Mouse (Mus musculus) cerebellum, postnatal 14 days (tissue): Measurements from ENCODE around the gene P3h4.

Source experiments
- DNase-seq, 2 experiments: peaks; one replicate each; pipeline ENCODE4 v3.0.0; 2021; ENCODE audit warnings: mixed read lengths in 2 of 2

P3h4 gene

DNA sequence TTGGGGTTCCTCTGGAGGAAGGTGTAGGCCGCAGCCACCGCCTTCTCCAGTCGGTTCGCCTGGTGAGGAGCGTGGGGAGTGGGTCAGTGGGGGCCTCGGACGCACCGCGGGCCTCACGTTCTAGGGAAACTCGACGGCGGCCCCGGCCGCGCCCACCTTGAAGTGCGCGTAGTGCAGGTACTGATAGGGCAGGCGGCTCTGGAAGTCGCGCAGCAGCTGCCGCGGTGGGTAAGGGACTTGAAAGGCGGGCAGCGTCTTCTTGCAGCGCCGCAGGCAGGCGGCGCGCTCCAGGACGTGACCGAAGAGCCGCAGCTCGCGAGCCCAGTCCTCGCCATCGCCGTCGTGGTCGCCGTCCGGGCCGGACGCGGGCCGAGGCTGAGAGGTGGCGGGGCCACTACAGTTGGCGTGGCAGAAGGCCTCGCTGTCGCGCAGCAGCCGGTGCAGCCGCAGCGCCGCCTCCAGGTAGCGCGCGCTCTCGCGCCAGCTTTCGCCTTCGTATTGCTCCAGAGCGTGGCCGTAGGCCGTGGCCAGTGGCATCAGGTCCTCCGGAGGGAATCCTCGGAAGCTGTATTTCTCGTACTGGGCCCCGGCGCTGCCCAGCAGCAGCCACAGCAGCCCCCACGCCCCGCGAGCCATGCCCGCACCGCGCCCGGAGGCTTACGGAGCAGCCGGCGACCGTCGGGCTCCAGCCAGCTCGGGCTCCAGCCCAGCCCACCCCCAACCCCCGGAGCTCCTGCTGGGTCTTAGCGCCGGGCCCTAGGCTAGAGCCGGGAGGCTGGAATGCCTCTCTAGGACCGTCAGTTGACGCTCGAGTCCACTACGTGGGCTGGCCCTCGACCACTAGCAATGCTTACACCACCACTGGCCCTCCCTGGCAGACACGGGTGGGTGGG, at the start of gene P3h4:
TSS of gene P3h4 (minus strand) at position 816 of the 893 bp plus-strand sequence.
- DNase-seq, result peak; percentile 89 to 91

DNA sequence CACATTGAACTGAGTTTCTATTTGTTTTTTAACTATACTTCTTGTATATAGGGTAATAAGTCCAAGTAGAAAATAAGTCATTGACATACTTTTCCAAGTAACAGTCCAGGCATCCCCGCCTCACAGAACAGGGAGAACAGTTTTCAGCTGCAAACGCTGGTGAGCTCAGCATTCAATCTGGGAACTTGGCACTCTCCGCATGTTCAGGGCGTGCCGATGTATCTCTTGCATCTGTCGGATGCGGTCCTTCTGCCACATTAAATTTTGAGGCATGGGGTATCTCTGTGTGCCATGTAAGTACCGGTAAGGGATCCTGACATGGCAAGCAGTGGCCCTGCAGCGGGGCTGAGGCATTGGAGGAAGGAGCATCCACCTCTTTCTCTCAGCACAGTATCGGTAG, 48.1 kb upstream of the P3h4 start:
- DNase-seq, result peak; percentile 19 to 29

DNA sequence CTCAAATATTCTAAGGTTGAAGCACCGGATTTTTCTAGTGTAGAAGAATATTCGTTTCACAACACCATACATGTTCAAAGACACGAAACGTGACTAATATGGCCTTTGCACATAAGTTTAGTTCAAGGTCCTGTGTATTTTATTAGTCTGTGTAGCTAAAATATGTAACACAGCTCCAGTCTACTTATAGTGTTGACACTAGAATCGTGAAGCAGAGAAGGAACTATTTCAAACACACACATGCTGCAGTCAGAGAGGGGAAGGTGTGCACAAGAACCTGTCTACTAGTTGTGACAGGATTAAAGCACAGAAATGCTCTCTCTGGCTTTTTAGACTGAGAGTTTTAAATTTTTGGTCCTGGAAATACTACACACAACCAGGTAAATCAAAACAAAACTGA, 43.1 kb upstream of the P3h4 start:
- DNase-seq, result no peak

DNA sequence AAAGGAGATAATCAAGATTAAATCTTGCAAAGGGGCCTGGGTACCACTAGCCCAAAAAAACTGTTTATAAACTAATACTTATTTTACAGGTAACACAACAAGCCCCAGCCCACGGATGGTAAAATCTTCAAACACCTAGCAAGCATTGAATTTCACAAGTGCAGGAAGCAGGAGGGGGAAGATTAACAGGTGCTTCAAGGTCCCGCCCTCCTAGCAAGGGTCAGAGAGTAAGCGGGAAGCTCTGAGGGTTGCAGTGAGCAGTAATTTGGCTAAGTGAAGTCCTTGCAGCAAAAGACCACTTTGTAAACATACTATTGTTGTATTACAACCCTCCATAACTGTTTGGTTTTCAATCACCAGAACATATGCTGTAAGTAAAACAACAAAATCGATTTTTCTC, 42.6 kb upstream of the P3h4 start:
- no peak for DNase-seq

DNA sequence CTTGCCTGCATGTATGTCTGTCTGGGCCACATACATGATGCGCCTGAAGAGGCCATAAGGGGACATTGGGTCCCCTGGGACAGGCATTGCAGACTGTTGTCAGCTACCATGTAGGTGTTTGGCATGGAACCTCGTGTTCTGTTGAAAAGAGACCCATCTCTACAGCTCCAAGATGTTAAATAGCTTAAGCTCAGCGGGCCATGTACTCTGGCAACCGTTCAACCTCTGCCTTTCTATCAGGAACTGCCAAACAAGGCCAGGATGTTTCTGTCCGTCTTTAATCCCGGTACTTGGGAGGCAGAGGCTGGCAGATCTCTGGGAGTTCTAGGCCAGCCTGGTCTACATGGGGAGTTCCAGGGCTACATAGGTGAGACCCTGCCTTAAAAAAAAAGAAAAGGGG, 28.0 kb upstream of the P3h4 start:
- peak; percentile 38 to 50 for DNase-seq

DNA sequence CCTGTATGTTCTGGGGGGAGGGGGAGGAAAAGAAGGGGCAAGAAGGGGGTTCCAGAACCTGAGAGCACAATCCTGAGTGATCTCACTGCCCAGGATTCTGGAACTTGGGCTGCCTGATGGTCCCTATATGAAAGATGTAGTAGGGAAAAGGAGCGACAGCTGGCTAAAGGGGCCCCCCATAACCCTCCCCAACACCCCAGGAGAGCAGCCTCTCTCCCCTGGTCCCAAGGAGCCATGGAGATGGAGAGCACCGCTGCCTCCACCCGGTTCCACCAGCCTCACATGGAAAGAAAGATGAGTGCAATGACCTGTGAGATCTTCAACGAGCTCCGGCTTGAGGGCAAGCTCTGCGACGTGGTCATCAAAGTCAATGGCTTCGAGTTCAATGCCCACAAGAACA, 27.2 kb upstream of the P3h4 start, which contains the start of the genes Nt5c3b and Klhl10:
TSS of gene Nt5c3b (minus strand) at position 12 of the 400 bp plus-strand sequence.
TSS of gene Klhl10 (plus strand) at position 121 of the 400 bp plus-strand sequence.
- no peak for DNase-seq

DNA sequence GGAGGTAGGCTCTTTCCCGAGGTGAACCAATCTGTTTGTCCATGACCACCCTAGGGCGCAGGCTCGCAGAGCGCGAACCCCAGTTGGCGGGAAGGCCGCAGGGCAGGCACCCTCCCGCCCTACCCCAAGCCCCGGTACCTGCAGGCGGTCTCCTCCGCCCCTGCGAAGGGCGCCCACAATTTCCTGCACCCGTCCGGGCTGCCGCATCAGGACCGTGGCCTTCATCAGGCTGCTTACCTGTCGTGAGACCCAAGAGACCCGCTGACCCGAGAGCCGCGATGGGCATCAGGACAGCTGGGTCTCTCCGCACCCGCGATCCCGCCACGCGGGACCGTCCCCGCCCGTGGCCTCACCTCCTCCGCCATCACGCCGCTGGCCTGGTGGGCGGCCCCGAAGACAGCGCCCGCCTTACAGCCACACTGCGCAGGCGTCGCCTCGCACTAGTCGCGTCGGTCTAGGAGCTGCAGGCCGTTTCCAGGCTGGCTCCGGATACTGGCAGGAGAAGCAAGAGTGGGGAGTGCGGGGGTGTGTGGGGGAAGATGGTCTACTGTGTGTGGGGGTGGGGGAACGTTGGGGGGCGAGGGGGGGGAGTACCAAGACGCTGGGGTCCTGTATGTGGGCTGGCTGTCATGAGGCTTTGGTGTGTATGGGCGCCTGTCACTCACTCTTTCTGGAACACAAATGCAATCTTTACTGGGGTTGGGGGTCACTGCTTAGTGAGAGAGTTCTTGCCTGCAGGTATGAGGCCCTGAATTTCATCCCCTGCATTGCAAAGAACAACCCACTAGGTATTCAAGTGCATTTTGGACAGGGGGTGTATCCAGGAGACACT, 26.3 kb upstream of the P3h4 start:
- peak; percentile 88 to 90 for DNase-seq

DNA sequence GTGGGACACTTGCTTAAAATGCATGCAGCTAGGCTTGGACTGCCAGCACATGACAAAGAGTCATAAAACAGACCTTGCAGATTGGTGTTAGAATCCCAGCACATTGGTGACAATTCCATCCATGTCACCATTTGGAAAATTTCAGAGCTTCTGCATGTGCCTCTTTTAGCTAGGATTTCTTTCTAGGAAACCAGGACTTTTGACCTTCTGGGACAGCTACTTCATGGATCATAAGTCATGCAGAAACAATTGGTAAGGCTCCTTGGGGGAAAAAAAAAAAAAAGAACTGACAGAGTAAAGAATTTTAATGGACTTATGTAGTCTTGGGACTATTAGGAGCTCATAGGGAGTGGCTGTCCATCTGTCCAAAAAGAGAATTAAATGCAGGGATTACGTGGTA, 23.3 kb upstream of the P3h4 start:
- no peak for DNase-seq

DNA sequence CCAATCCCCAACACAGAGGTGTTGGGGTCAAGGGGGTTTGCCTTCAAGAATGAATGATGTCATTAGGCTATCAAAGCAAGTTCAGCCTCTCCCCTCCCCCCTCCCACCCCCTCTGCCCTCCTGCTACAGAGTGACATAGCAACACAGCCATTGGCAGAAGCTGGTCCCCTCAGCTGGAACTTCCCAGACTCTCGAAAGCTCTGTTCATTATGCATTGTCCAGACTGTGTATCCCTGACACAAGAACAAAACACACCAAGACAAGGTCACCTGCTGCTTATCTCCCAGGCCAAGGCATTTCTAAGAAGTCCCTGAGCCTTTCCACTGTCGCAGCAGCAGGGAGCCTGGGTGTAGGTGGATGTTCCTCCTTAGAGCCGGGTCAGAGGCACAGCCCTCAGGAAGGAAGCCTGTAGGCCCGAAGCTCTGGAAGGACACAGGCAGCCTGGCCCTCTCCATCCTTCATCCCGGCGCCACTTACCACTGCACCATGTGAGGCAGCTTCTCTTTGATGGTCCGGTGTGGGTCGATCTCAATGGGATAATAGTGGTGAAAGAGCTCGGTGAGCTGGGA, 21.1 kb upstream of the P3h4 start:
- DNase-seq, result no peak

DNA sequence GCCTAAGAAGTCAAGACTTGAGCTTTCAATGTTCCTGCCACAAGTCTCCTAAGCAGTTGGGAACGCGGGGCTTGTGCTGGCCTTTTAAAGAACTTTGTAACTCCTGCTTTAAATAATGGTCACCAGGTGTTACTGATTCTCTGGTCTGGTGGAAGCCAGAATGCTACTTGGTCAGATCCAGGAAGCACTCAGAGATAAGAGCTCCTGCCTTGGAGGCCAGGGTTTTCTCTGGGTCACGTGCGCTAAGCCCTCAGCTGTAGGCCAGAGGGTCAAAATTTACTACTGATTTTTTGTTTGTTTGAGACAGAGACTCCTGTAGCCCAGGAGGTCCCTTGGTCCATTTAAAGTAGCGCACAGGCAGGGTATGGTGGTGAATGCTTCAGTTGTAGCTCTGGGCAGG, 17.4 kb upstream of the P3h4 start:
- no peak for DNase-seq

DNA sequence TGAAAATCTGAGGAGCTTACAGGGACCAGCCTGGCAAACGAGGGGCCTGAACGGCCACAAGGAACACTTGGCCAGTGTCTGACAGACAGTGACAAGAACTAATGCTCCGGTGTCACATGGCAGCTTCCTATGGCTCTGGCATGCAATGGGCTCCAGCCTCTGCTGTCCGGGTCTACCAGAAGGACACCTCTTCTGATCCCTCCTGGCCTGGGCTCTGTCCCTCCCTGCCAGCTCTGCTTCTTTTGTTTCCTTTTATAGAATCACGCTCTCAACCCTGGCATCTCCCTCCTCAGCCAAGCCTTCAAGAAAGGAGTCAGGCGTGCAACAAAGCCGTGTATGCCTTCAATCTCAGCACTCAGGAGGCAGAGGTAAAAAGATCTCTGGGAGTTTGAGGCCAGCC, 15.4 kb upstream of the P3h4 start:
- peak in 1 of 2 experiments; percentile 42 for DNase-seq

DNA sequence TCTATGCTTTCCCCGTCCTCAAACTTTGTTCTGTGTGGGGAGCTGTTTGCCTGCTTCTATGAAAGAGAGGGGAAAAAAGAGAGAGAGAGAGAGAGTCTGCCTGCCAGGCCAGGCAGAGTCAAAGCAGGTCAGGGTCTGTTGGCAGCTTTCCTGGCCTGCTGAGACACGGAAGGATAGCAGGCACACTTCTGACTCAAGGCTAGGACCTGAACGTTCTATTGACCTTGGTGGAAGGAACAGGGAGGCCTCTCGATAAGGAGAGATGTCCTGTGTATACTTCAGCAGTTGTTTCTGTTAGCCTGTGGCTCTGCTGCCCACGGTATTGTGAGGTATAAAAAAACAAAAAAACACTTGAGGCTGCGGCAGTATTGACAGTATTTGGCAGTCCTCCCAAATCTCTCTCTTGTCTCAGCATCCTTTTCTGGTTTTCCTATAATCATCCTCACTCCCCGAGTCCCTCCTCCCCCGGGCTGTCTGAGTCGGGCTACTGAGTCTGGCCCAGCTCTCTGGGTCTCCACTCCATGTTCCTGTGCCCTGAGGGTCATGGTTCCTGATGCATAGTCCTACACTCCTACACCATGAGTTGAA, 14.1 kb upstream of the P3h4 start:
- DNase-seq, result peak; percentile 67 to 72

DNA sequence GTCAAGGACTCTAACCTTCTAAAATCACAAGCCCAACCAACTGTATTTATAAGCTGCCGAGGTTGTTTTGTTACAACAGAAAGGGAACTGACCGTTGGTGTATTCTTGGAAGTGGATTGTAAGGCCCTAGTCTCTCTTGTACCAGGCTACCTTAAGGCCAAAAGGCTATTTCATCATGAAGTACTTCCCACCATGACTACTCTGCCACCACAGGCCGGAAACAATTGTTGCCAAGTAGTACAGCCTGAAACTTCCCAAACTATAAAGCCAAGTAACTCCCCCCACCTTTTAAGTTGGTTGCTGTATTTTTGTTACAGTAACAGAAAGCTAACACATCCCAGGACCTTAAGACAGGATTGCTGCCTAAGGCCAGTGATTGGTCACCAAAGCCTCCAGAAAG, 12.2 kb upstream of the P3h4 start:
- no peak for DNase-seq

DNA sequence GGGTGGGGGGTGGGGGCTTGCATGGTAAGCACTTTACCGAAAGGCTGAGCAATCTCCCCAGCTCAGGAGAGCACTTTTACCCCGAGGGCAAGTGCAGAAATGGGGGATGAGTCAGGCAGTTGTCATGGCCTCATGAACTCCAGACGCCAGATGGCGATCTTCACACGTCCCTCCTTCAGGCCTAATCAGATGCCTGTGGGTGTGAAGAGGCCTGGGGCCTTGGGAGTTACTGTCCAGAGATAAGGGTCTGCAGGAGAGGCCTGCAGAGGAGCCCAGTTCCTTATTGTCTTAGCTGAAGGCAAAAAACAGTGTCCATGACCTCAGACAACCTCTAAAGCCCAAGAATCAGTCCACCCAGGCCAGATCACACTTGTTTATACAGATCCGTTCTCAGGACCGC, 11.2 kb upstream of the P3h4 start:
- DNase-seq, result peak; percentile 85 to 88

DNA sequence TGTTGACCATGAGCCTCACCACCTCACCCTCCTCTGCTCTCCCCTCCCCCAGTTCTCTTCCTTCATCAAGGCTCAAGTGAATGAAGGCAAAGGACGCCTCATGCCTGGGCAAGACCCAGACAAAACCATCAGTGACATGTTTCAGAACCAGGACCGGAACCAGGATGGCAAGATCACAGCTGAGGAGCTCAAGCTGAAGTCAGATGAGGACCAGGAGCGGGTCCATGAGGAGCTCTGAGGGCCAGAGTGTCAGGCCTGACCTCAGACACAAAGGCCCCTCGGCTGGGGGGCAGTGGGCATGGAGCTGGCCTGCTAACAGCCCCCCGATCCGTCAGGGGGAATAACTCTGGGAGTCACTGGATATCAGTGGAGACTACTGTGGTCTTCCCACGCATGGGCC, 9.2 kb upstream of the P3h4 start:
- no peak for DNase-seq

DNA sequence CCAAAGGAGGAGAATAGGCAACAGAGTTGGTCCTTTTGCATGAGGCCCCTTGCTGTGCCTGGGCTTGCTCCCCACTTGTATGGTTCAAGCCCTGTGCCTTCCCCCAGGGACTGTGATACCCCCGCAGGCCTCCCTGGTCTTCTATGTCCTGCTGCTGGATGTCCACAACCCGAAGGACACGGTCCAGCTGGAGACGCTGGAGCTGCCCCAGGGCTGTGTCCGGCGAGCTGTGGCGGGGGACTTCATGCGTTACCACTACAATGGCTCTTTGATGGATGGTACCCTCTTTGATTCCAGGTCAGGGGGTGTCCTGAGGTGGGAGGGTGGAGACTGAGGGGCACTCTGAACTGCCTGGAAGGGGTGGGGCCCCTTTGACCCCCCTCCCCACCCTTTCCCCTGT, 6.9 kb upstream of the P3h4 start:
- DNase-seq, result no peak

DNA sequence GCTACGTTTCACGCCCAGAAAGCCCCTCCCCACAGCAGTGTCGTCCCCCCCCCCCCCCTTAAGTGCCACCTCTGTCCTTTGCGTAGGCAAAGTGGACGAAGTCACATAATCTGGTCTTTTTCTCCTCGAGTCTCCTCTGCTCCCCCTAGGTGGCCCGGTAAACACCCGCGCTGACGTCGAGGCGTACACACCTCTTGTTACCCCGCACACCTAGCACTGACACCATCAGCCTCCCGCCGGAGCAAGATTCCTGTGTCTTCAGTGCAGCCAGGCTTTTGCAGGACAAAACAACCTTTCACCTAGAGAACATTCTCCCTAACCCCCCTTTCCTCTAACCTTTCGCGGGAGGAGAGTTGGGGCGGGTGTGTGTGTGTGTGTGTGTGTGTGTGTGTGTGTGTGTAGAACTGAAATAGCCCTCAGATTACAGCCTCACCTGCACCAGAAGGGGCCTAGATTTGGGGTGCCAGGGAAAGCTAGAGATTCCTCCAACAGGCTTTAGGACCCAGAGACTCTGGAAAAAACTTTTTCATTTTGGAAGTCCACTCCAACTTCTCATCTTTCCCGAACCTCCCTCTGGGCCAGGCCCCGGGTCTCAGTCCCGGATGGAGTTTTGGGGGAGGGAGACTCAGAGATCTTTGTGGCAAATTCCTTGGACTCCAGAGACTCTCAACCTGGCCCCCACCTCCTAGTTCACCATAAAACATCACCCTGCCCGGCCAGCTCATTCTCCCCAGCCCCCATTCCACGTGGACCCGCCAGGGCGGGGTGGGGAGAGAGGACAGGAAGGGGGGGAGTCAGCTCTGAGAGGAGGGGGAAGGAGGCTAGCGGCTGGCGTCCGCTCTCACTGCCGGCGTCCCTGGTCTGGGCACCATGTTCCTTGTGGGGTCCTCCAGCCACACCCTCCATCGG, 532 bp upstream of the P3h4 start, which contains the start of gene Fkbp10:
TSS of gene Fkbp10 (plus strand) at position 784 of the 909 bp plus-strand sequence.
- DNase-seq, result no peak

DNA sequence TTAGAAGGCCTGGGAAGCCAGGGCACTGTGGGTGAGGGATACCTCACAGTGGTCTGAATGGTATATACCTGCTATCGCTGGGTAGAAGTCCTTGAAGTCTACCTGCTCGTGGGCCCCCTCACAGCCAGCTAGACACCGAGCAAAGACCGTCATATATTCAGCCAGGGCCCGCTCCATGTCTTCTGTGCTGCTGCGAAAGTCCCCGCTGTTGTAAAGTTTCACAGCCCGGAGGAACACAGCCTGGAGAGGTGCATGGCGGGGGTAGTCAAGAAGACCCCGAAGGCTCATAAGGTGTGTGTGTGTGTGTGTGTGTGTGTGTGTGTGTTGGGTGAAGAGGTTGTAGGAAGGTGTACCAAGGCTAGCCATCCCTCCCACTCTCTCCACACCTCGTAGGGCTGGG, 1.1 kb downstream of the P3h4 start:
- no peak for DNase-seq

DNA sequence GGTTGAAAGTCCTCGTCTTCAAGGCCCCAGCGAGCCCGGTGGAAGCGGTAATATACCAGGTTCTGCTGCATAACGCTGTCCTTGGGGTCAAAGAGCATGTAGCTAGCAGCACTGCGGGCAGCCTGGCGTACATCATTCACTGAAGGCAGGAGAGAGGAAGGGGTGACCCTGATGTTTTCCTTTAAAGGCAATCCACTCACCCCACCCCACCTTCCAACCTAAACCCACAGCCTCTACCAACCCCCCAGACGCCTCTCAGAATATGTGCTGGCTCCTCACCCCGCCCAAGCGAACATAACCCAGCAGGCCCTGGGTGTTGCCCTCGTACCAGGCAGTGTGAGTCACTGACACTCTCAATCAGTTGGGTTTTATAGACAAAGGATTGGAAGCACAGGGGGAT, 2.9 kb downstream of the P3h4 start:
- no peak for DNase-seq

DNA sequence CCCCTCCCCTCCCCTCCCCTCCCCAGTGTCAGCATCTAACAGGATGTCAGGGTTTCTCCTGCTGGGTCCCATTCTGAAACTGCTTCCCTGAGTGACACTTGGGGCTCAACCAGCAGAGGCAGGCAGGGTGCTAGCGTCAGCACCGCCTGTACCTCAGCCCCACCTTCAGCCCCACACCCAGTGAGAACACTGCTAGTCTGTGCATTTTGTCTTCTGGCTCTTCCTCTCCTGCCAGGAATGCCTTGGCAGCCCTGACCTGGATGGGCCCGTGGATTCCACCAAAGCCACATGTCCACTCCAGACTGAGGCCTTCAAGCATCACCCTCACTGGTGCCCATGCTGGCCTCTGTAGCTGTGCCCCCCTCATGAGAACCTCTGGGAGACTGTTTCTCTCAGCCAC, 5.0 kb downstream of the P3h4 start:
- DNase-seq, result peak in 1 of 2 experiments; percentile 46

DNA sequence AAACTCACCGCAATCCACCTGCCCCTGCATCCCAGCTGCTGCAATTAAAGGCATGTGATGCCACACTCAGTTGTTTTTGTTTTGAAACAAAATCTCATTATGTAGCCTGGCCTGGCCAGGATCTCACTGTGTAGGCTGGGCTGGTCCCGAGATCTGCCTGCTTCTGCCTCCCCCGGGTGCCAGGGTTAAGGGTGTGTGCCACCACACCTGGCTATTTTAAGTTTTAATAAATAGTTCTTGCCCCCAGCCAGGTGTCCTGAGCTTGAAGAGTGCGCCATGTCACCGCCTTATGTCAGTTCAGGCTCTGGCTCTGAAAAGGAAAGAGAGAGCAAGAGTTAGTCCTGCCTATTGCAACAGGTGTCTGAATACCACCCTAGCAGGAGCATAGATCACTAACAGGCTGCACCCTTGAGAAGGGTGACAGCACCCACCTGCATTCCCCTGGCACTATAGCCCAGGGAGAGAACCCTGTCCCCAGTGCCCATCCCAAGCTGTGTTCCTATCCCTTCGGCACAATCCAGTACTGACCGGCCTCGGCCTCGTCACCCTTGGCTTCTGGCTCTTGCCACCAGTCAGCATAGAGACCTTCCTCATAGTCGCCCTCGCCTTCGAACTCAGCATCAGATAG, 5.7 kb downstream of the P3h4 start:
- no peak for DNase-seq
